Mouse (Mus musculus): ENCODE data around the gene Cc2d1b. TPM values are rescaled to one million over a fixed set of nuclear protein-coding genes. Genes with fewer than 3 reads are reported as not detected.

The Cc2d1b gene
- 42.4 and 62.6 TPM in 2 replicates for polyA plus RNA-seq (2012; rRNA removed)

DNA sequence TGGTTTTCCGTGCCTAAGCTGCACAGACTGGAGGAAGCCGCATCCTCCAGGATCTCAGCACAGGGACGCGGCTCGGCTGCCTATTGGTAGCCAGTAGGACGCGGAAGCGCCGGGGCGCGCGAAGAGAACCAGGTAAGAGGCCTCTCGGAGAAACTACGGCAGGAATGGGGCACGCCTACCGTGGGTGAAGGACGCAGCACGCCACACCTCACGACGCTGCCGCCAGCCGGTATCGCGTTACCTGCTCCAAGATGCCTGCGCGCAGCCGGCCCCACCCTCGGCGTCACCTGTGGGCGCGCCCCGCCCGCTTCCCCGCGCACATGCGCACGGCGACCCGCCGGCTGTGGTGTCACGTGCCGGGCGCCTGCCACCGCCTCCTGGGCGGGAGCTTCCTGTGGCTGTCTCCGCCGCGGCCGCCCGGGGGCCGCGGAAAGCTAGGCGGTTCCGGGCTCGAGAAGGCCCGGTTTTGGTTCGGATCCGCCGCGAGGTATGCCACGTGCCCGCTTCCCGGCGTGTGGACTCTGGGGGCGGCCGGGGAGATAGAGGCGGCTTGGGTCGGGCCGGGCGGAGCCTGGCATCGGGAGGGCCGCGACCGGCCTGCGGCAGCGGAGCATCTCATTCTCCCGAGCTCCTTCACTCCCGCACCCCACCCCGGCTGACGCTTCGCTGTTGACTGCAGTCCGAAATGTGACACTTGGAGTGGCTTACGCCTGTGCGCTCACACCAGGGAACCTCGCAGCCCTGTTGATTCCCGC is at the start of gene Cc2d1b:
Cc2d1b (plus strand) TSS at position 354 of the 755 bp plus-strand sequence.

DNA sequence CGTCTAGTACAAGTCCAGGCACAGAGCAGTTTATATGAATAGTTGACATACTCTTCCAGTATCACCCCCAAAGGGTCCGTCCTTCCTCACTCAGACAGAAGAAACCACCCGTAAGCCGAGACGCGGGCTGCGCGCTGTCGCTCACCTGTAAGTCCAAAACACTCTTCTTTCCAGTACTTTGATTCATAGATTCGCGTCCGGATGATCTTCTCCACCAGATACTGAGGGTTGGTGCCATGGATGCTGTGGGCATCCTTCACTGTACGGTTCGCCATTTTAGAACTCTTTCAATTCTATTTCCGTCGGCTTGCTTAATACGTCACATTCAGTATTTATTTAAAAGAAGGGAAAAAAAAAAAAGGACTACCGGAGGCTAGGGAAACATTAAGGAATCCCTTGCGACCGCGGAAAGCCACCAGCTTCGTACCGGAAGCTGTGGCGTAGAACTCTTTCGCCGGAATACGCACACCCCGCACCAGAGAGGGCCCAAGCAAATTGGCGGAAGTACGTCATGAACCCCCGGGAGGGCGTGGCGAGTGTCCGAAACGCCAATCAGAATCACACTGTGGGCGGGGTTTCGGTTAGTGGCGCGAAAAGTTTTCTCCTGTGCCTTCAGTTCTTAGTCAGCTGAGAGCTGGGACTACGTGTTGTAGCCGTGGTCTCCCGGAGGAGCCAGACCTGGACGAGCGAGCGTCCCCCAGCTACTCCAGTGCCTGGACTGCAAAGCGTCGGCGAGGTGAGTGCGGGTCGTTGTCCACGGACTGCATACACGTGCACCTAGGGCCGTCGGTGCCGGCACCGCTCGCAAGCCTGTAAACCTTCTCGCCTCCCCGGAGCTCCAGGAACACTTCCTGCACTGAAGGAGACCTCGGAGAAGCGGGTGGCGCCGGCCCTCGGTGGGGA is 40.6 kb upstream of the Cc2d1b start, which contains the start of the genes Prpf38a and Orc1:
Prpf38a (minus strand) TSS at position 497 of the 903 bp plus-strand sequence.
Orc1 (plus strand) TSS at position 584 of the 903 bp plus-strand sequence.

Other genes with a start within 250 kb of the Cc2d1b start
- gene Shisal2a, start 236.6 kb upstream of the Cc2d1b start, polyA plus RNA-seq (2012; rRNA removed), result 2.7 and 6.2 TPM in 2 replicates
- gene Gpx7, start 213.0 kb upstream of the Cc2d1b start, polyA plus RNA-seq (2012; rRNA removed), result 21.0 and 40.0 TPM in 2 replicates
- 146 and 228 TPM in 2 replicates for gene Tut4, start 160.5 kb upstream of the Cc2d1b start, polyA plus RNA-seq (2012; rRNA removed)
- gene Prpf38a, start 40.6 kb upstream of the Cc2d1b start, polyA plus RNA-seq (2012; rRNA removed), result 80.9 and 118 TPM in 2 replicates
- gene Orc1, start 40.5 kb upstream of the Cc2d1b start, polyA plus RNA-seq (2012; rRNA removed), result 9.4 and 10.5 TPM in 2 replicates
- gene 3110021N24Rik, start 99.7 kb downstream of the Cc2d1b start, polyA plus RNA-seq (2012; rRNA removed), result 0.19 and 0.22 TPM in 2 replicates
- 10.4 and 12.4 TPM in 2 replicates for gene Zfyve9, start 160.9 kb downstream of the Cc2d1b start, polyA plus RNA-seq (2012; rRNA removed)
- 138 and 175 TPM in 2 replicates for gene Btf3l4, start 213.7 kb downstream of the Cc2d1b start, polyA plus RNA-seq (2012; rRNA removed)
- gene Txndc12, start 214.7 kb downstream of the Cc2d1b start, polyA plus RNA-seq (2012; rRNA removed), result 63.4 and 70.9 TPM in 2 replicates
- gene Kti12, start 227.8 kb downstream of the Cc2d1b start, polyA plus RNA-seq (2012; rRNA removed), result 35.0 and 52.4 TPM in 2 replicates
- 0.06 and 0.19 TPM in 2 replicates for gene A730015C16Rik, start 228.7 kb downstream of the Cc2d1b start, polyA plus RNA-seq (2012; rRNA removed)

Measured in central nervous system, embryonic 11.5 days (tissue).